Mouse (Mus musculus): ENCODE measurements around the gene Ubxn6.
A peak's percentile ranks its signal among the peaks of the same experiment; 100 is the strongest.

Gene Ubxn6

DNA sequence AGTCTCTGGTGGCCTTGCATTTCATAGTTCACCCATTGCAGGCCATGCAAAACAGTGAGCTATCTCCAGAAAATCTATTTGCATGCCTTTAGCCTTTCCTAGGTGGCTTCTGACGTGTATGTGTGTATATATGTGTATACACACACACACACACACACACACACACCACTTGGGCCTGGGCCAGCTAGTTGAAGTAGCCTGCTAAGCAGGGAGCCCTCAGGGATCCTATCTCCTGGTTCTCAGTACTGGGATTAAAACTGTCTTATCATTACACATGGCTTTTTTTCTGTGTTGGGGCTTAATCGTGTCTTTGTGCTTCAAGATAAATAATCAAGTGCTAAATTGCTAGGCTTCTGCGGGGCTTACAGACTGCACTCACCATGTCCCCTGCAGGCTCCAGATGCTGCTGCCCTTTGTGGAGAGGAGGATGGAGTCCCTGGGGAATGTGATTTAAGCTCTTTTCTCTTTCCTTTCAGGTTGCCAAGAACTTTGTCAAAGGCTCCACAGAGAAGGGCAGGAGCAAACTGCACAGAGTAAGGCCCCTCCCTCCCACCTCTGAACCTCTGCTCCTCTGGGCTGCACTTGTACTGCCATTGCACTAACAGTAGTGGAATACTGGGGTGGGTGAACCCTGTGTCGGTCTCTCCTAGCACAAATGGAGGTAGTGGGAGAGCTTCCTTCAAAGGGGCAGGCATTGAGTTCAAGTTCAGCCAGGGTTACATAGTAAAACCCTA, 18.7 kb downstream of the Ubxn6 start:
- no peak for DNase-seq (ENCODE audit: low spot score)

DNA sequence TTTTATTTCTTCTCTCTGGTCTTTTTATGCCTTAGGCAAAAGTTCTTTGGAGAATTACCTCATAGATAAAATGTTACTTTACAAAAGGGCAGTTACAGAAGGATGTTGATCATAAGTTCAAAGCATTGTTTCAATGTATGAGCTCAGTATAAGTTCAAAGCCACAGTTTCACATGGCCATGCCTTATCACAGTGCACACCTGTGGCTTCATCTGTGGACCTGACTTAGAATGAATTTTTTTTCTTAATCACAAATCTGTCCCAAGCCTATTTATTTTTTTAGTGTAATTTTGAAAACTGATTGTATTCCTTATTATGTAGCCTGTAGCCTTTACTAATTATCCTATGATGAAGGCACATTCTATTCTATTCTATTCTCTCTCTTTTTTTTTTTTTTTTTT, 19.9 kb downstream of the Ubxn6 start:
- no peak for DNase-seq (ENCODE audit: low spot score)

DNA sequence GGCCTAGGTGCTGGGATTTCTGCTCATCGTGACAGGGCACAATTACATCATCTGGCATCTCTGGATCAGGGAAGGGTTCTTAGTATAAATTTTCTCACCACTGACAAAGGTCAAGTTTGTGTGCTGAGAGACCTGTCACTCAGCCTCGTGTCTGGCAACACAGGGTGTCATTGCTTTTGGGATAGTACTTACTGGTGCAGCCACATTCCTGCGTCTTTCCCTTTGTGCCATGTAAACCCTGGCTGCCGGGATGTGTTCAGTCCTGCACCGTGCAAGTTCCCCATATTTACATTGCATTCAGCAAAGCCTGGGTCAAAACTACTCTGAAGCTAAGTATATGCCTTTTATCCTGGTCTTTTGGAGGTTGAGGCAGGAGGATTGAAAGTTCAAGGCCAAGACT, 23.5 kb downstream of the Ubxn6 start:
- DNase-seq (ENCODE audit: low spot score): no peak

DNA sequence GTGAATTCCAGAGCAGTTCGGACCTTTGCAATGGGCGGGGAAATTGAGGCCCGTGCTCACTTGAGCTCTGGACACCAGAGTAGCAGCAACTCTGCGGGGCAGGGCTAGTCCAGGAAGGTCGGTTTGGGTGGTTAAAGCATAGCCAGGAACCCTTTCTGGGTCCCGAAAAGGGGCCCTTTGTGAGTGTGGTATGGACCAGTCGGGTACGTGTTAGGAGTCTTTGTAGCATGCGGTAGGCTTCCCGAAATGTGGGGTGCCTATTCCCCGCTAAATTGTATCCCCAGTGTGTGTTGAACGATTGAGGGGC, 34.0 kb downstream of the Ubxn6 start:
- DNase-seq (ENCODE audit: low spot score): no peak

- peak; percentile 94 for DNase-seq (ENCODE audit: low spot score)
Observed at GRCm38 (mm10) chr17:56040030-56040856, 34.6 kb downstream of the Ubxn6 start, which contains the start of gene Chaf1a. Gene Chaf1a, plus strand, starts transcription at chr17:56040439.

DNA sequence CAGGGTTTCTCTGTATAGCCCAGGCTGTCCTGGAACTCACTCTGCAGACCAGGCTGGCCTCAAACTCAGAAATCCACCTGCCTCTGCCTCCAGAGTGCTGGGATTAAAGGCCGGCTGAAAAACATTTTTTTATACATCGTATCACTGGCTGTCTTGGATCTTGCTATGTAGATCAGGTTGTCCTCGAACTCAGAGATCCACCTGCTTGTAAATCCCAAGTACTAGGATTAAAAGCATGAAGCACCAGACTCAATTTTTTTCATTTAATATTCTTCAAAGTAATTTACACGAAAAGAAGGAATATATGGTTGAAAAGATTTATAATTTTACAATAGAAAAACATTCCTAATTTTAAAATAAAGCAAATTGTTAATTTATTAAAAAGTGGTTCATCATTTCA, 35.5 kb downstream of the Ubxn6 start:
- no peak for DNase-seq (ENCODE audit: low spot score)

- peak; percentile 5 for DNase-seq (ENCODE audit: low spot score)
Observed at GRCm38 (mm10) chr17:56038583-56039261, 36.1 kb downstream of the Ubxn6 start.

GRCm38 (mm10) chr17:56036901-56037287, 37.9 kb downstream of the Ubxn6 start:
- DNase-seq (ENCODE audit: low spot score): peak; percentile 28

GRCm38 (mm10) chr17:56036176-56036900, 38.5 kb downstream of the Ubxn6 start, which contains the start of gene Sh3gl1:
Gene Sh3gl1, minus strand, starts transcription at chr17:56036635.
- peak; percentile 99 for DNase-seq (ENCODE audit: low spot score)

GRCm38 (mm10) chr17:56035216-56035615, 39.6 kb downstream of the Ubxn6 start:
- no peak for DNase-seq (ENCODE audit: low spot score)

- DNase-seq (ENCODE audit: low spot score): no peak
Observed at GRCm38 (mm10) chr17:56034726-56035100, 40.1 kb downstream of the Ubxn6 start.

DNA sequence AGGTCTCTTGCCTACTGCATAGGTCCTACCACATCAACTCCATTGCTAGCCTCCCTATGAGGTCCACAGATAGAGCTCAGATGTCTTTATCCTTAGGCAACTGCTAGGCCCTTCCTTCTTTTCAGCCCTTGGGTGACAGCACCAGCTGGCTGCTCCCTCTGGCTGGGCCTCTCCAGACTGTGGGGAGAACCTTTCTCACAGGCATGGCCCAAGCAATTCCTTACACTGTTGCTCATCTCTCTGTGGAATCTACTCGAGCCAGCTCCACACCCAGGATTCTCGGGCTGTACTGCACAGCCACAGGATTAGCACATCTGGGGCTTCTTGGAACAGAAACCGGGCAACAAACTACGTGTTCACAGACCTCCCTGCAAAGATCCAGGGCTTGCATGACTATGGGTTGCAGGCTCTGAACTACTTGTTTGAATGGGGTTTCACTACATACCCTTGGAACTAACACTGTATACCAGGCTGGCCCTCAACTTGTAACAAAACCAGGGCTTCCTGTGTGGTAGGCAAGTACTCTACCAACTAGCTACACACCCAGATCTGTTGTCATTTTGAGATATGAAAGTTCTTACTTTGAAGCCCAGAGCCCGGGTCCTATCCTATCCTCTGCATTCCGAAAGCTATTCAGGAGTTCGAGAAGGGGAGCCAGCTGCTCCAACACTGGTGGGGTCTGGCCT, 40.6 kb downstream of the Ubxn6 start:
- DNase-seq (ENCODE audit: low spot score): no peak

DNA sequence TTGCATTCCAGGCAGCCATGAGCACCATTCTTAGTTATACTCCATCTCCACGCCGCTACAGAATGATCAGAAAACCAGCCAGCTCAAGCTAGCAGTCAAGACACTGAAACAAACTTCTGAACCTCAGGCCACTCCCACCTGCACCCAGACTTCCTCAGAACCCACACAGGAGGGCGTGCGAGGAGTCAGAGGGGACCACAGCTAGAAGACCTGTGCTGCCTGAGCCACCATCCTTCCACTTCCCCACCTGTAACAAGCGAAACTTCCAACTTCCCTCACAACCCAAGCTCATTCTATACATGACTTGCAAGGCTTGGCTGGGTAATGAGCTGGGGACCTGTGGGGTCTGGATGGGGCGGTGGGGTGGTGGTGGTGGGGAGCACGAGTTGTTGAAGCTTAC, 42.0 kb downstream of the Ubxn6 start:
- no peak for DNase-seq (ENCODE audit: low spot score)

- DNase-seq (ENCODE audit: low spot score): no peak
Observed at GRCm38 (mm10) chr17:56032127-56032733, 42.6 kb downstream of the Ubxn6 start.

- DNase-seq (ENCODE audit: low spot score): no peak
Observed at GRCm38 (mm10) chr17:56031431-56031830, 43.4 kb downstream of the Ubxn6 start.

DNA sequence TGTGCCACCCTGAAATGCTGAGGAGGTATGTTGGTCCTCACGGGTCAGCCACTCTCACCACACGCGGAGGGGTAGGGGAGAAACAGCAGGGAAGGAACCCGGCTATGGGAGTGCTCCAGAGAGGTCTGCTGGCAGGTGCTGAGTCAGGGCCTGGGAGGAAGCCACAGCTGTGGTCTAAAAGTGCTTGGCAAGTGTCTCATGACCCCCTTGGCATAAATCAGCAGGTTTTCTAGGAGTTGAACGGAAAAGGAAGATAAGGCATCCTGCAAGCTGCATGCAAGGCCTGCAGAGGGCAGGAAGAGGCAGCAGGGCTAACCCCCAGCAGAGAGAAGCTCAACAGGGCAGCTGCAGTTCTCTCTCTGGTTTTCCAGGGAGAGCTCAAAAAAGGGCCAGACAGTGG, 43.9 kb downstream of the Ubxn6 start:
- no peak for DNase-seq (ENCODE audit: low spot score)

- DNase-seq (ENCODE audit: low spot score): no peak
Observed at GRCm38 (mm10) chr17:56030238-56030870, 44.5 kb downstream of the Ubxn6 start.

- no peak for DNase-seq (ENCODE audit: low spot score)
Observed at GRCm38 (mm10) chr17:56027801-56028441, 46.9 kb downstream of the Ubxn6 start.

DNA sequence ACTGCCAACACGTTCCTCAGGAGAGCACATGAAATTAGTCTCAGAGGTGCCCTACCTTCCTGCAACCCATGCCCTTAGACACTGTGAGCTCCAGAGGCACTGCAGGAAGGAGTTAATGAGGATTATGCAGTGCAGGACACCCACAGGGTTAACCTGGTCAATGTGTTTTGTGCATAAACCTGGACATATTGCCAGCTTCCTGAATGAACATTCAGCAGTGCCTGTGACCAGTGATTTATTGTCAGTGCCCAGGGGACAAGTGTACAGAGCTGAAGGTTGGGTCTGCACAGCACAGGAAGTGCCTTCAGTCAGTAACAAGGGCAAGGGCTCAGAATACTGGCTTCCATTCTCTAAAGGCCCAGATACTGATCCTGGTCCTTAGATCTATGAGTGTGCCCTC, 47.9 kb downstream of the Ubxn6 start:
- DNase-seq (ENCODE audit: low spot score): no peak

- no peak for DNase-seq (ENCODE audit: low spot score)
Observed at GRCm38 (mm10) chr17:56026303-56026702, 48.5 kb downstream of the Ubxn6 start.
